In genomic region chr15:99421152-99421551, GRCm38 (mm10) we compare ENCODE assay signal across 7 mouse cellular contexts. TPM values are rescaled to one million over a fixed set of nuclear protein-coding genes. Genes with fewer than 3 reads are reported as not detected.
DNase-seq lines count a peak whose midpoint lies in the region; ATAC-seq lines count a peak whose summit lies in the region.

No protein-coding gene starts in this region.

- WGBS in heart, embryonic 11.5 days (ENCODE audit: insufficient replicate concordance) = 61% methylated on average over 9 of the region's 9 CpGs
- WGBS in limb, embryonic 11.5 days = 73% methylated on average over 9 of the region's 9 CpGs
- 81% methylated on average over 9 of the region's 9 CpGs for WGBS in neural tube, embryonic 12.5 days

- no peak overlapping the region; the same call in 1 of the 2 replicates for H3K4me2 ChIP-seq in heart, embryonic 11.5 days
- no peak overlapping the region; the same call in 1 of the 2 replicates for H3K4me2 ChIP-seq in limb, embryonic 11.5 days (ENCODE audit: low read depth, severe bottlenecking)
- peak overlapping the region; percentile 45 for H3K4me2 ChIP-seq in neural tube, embryonic 12.5 days (replicated peaks)

- H3K9ac ChIP-seq in heart, embryonic 11.5 days (ENCODE audit: low read depth, low read length) = no peak overlapping the region
- peak overlapping the region; percentile 22; the same call in 1 of the 2 replicates for H3K9ac ChIP-seq in limb, embryonic 11.5 days (ENCODE audit: low read length)
- no peak overlapping the region for H3K9ac ChIP-seq in neural tube, embryonic 12.5 days

- peak overlapping the region; percentile 91 for H3K27ac ChIP-seq in heart, embryonic 11.5 days (ENCODE audit: low read depth, low read length)
- peak overlapping the region; percentile 85 for H3K27ac ChIP-seq in limb, embryonic 11.5 days (replicated peaks; ENCODE audit: low read depth, low read length)
- H3K27ac ChIP-seq in neural tube, embryonic 12.5 days = peak overlapping the region; percentile 11; the same call in 1 of the 2 replicates

- H3K36me3 ChIP-seq in heart, embryonic 11.5 days (ENCODE audit: control insufficient read depth, insufficient read depth, low read length) = peaks cover 10% of the 10 kb centered on the region; the same call in 1 of the 2 replicates
- H3K36me3 ChIP-seq in limb, embryonic 11.5 days (ENCODE audit: control insufficient read depth, insufficient read depth, low read length) = peaks cover 10% of the 10 kb centered on the region; the same call in 1 of the 2 replicates
- peaks cover 46% of the 10 kb centered on the region for H3K36me3 ChIP-seq in neural tube, embryonic 12.5 days

- H3K27me3 ChIP-seq in heart, embryonic 11.5 days (ENCODE audit: control insufficient read depth, insufficient read depth, low read length) = no peaks in the 10 kb centered on the region
- H3K27me3 ChIP-seq in limb, embryonic 11.5 days (ENCODE audit: control insufficient read depth, insufficient read depth, low read length) = no peaks in the 10 kb centered on the region
- H3K27me3 ChIP-seq in neural tube, embryonic 12.5 days (replicated peaks) = no peaks in the 10 kb centered on the region

- H3K4me1 ChIP-seq in heart, embryonic 11.5 days (ENCODE audit: control insufficient read depth, insufficient read depth, low read length) = peaks cover 19% of the 10 kb centered on the region
- H3K4me1 ChIP-seq in limb, embryonic 11.5 days (ENCODE audit: control insufficient read depth, insufficient read depth, low read length) = peaks cover 9% of the 10 kb centered on the region; the same call in 1 of the 2 replicates
- H3K4me1 ChIP-seq in neural tube, embryonic 12.5 days = peaks cover 15% of the 10 kb centered on the region

- H3K4me3 ChIP-seq in heart, embryonic 11.5 days (ENCODE audit: low read depth, low read length) = no peak overlapping the region
- no peak overlapping the region for H3K4me3 ChIP-seq in limb, embryonic 11.5 days (ENCODE audit: low read depth, low read length)
- H3K4me3 ChIP-seq in neural tube, embryonic 12.5 days = no peak overlapping the region

- DNase-seq in B cell, adult 2 months = peak; percentile 64 to 66
- DNase-seq in T-cell, adult 2 months (ENCODE audit: low spot score) = peak; percentile 16
- peak; percentile 63 for DNase-seq in limb, embryonic 11.5 days (ENCODE audit: low spot score)
- DNase-seq in layer of hippocampus, postnatal 14 days (ENCODE audit: low spot score in 2 of 2) = no peak
- DNase-seq in cerebellum, postnatal 14 days = no peak

- ATAC-seq in heart, embryonic 11.5 days (replicated peaks; ENCODE audit: insufficient number of reproducible peaks, low FRiP score, low TSS enrichment) = no peak
- ATAC-seq in limb, embryonic 11.5 days (ENCODE audit: insufficient number of reproducible peaks, low FRiP score, low TSS enrichment, low read depth) = no peak; the same call in none of the 2 replicates
- no peak for ATAC-seq in neural tube, embryonic 12.5 days (ENCODE audit: low FRiP score, low read depth)

- no peaks in the 10 kb centered on the region for H3K9me3 ChIP-seq in heart, embryonic 11.5 days (replicated peaks; ENCODE audit: control insufficient read depth, low read length)
- no peaks in the 10 kb centered on the region for H3K9me3 ChIP-seq in limb, embryonic 11.5 days (ENCODE audit: control insufficient read depth, low read length)
- H3K9me3 ChIP-seq in neural tube, embryonic 12.5 days = no peaks in the 10 kb centered on the region

RNA-seq across cellular contexts. Expression of gene Tmbim6, which starts 28.5 kb away (rescaled TPM):
- polyA plus RNA-seq in heart, embryonic 11.5 days (2014; fragmentation: Nextera tagmentation; extraction: Ambion mirVana) = 233 and 290 TPM in 2 replicates
- 225 and 238 TPM in 2 replicates for polyA plus RNA-seq in limb, embryonic 11.5 days (2014; fragmentation: Nextera tagmentation; extraction: Ambion mirVana)
- 245 and 247 TPM in 2 replicates for polyA plus RNA-seq in neural tube, embryonic 12.5 days (2016; fragmentation: Nextera tagmentation; extraction: Ambion mirVana)
- 100 to 1,000 TPM; 357 to 369 TPM for total RNA-seq in layer of hippocampus, postnatal 14 days (2021)

RNA-seq across cellular contexts. Expression of gene Nckap5l, which starts 36.4 kb away (rescaled TPM):
- polyA plus RNA-seq in heart, embryonic 11.5 days (2014; fragmentation: Nextera tagmentation; extraction: Ambion mirVana) = 9.0 and 9.1 TPM in 2 replicates
- 14.2 and 15.6 TPM in 2 replicates for polyA plus RNA-seq in limb, embryonic 11.5 days (2014; fragmentation: Nextera tagmentation; extraction: Ambion mirVana)
- 15.4 and 17.2 TPM in 2 replicates for polyA plus RNA-seq in neural tube, embryonic 12.5 days (2016; fragmentation: Nextera tagmentation; extraction: Ambion mirVana)
- total RNA-seq in layer of hippocampus, postnatal 14 days (2021) = 10 to 100 TPM; 29.1 to 34.9 TPM

RNA-seq across cellular contexts. Expression of gene Fmnl3, which starts 50.9 kb away (rescaled TPM):
- polyA plus RNA-seq in heart, embryonic 11.5 days (2014; fragmentation: Nextera tagmentation; extraction: Ambion mirVana) = 11.0 and 11.4 TPM in 2 replicates
- polyA plus RNA-seq in limb, embryonic 11.5 days (2014; fragmentation: Nextera tagmentation; extraction: Ambion mirVana) = 26.8 and 31.7 TPM in 2 replicates
- polyA plus RNA-seq in neural tube, embryonic 12.5 days (2016; fragmentation: Nextera tagmentation; extraction: Ambion mirVana) = 15.1 and 16.1 TPM in 2 replicates
- 10 to 100 TPM; 12.6 to 13.8 TPM for total RNA-seq in layer of hippocampus, postnatal 14 days (2021)

RNA-seq across cellular contexts. Expression of gene Bcdin3d, which starts 53.4 kb away (rescaled TPM):
- 11.9 TPM in 2 replicates for polyA plus RNA-seq in heart, embryonic 11.5 days (2014; fragmentation: Nextera tagmentation; extraction: Ambion mirVana)
- polyA plus RNA-seq in limb, embryonic 11.5 days (2014; fragmentation: Nextera tagmentation; extraction: Ambion mirVana) = 17.8 and 20.2 TPM in 2 replicates
- polyA plus RNA-seq in neural tube, embryonic 12.5 days (2016; fragmentation: Nextera tagmentation; extraction: Ambion mirVana) = 17.0 and 17.4 TPM in 2 replicates
- total RNA-seq in layer of hippocampus, postnatal 14 days (2021) = 1 to 10 TPM; 4.3 to 5.0 TPM

Comparison
In these comparisons a context has a peak if more than half of its experiments do, and no peak if none do; other contexts are left out.
1. DNase-seq: peak in B cell, adult 2 months (2 of 2), T-cell, adult 2 months (single experiment) and limb, embryonic 11.5 days (single experiment); none in layer of hippocampus, postnatal 14 days (0 of 2) and cerebellum, postnatal 14 days (0 of 2).
2. H3K27ac ChIP-seq: peak in every context shown above with its lines; median percentile 91 in heart, embryonic 11.5 days; 85 in limb, embryonic 11.5 days; 11 in neural tube, embryonic 12.5 days.